Mouse (Mus musculus): ENCODE results near the gene Glis2. TPM values are rescaled to one million over a fixed set of nuclear protein-coding genes. Genes with fewer than 3 reads are reported as not detected.
"Not testable (repeated sequence)": the region's sequence is repeated elsewhere in the genome, so short reads cannot be mapped to it uniquely, and the experiment has no call there.

Gene Glis2
- total RNA-seq, 2 experiments from 2014 or later = not detected

GRCm38 (mm10) chr16:4576873-4577272, 17.6 kb upstream of the Glis2 start:
- no peak; the same call in 1 of the 2 replicates for ATAC-seq (replicated peaks; ENCODE audit: low FRiP score, poor library complexity, severe bottlenecking)

- no peak for ATAC-seq (replicated peaks; ENCODE audit: low FRiP score, poor library complexity, severe bottlenecking)
Observed at GRCm38 (mm10) chr16:4578630-4579029, 15.9 kb upstream of the Glis2 start.

GRCm38 (mm10) chr16:4581179-4581578, 13.3 kb upstream of the Glis2 start:
- ATAC-seq (replicated peaks; ENCODE audit: low FRiP score, poor library complexity, severe bottlenecking) = not testable (repeated sequence)

GRCm38 (mm10) chr16:4583807-4584206, 10.7 kb upstream of the Glis2 start:
- ATAC-seq (replicated peaks; ENCODE audit: low FRiP score, poor library complexity, severe bottlenecking) = no peak

- ATAC-seq (replicated peaks; ENCODE audit: low FRiP score, poor library complexity, severe bottlenecking) = no peak
Observed at GRCm38 (mm10) chr16:4584438-4584837, 10.1 kb upstream of the Glis2 start.

GRCm38 (mm10) chr16:4585642-4586530, 8.6 kb upstream of the Glis2 start:
- peak; percentile 20 for ATAC-seq (replicated peaks; ENCODE audit: low FRiP score, poor library complexity, severe bottlenecking)

- ATAC-seq (replicated peaks; ENCODE audit: low FRiP score, poor library complexity, severe bottlenecking) = peak; percentile 99
Observed at GRCm38 (mm10) chr16:4586531-4587123, 7.9 kb upstream of the Glis2 start.

- ATAC-seq (replicated peaks; ENCODE audit: low FRiP score, poor library complexity, severe bottlenecking) = no peak
Observed at GRCm38 (mm10) chr16:4587516-4588210, 6.8 kb upstream of the Glis2 start.

GRCm38 (mm10) chr16:4590236-4590635, 4.3 kb upstream of the Glis2 start:
- no peak for ATAC-seq (replicated peaks; ENCODE audit: low FRiP score, poor library complexity, severe bottlenecking)

- no peak for ATAC-seq (replicated peaks; ENCODE audit: low FRiP score, poor library complexity, severe bottlenecking)
Observed at GRCm38 (mm10) chr16:4592909-4593875, 1.3 kb upstream of the Glis2 start.

- no peak for ATAC-seq (replicated peaks; ENCODE audit: low FRiP score, poor library complexity, severe bottlenecking)
Observed at GRCm38 (mm10) chr16:4594814-4595526, 457 bp downstream of the Glis2 start.

GRCm38 (mm10) chr16:4595527-4595963, 1.0 kb downstream of the Glis2 start:
- no peak for ATAC-seq (replicated peaks; ENCODE audit: low FRiP score, poor library complexity, severe bottlenecking)

- ATAC-seq (replicated peaks; ENCODE audit: low FRiP score, poor library complexity, severe bottlenecking) = no peak
Observed at GRCm38 (mm10) chr16:4596141-4596728, 1.7 kb downstream of the Glis2 start.

GRCm38 (mm10) chr16:4596836-4597235, 2.3 kb downstream of the Glis2 start:
- ATAC-seq (replicated peaks; ENCODE audit: low FRiP score, poor library complexity, severe bottlenecking) = no peak

- ATAC-seq (replicated peaks; ENCODE audit: low FRiP score, poor library complexity, severe bottlenecking) = no peak
Observed at GRCm38 (mm10) chr16:4597296-4597695, 2.8 kb downstream of the Glis2 start.

GRCm38 (mm10) chr16:4598041-4598440, 3.5 kb downstream of the Glis2 start:
- ATAC-seq (replicated peaks; ENCODE audit: low FRiP score, poor library complexity, severe bottlenecking) = no peak

GRCm38 (mm10) chr16:4598891-4599543, 4.5 kb downstream of the Glis2 start:
- no peak for ATAC-seq (replicated peaks; ENCODE audit: low FRiP score, poor library complexity, severe bottlenecking)

GRCm38 (mm10) chr16:4599616-4600015, 5.1 kb downstream of the Glis2 start:
- no peak for ATAC-seq (replicated peaks; ENCODE audit: low FRiP score, poor library complexity, severe bottlenecking)
